Mouse (Mus musculus): ENCODE measurements at regions not wholly inside any gene's neighbourhood (a gene's known extent, or its start where the extent isn't known, plus 50 kb on each side); places are given as distances from the start of the nearest gene placed in this dataset.

DNA sequence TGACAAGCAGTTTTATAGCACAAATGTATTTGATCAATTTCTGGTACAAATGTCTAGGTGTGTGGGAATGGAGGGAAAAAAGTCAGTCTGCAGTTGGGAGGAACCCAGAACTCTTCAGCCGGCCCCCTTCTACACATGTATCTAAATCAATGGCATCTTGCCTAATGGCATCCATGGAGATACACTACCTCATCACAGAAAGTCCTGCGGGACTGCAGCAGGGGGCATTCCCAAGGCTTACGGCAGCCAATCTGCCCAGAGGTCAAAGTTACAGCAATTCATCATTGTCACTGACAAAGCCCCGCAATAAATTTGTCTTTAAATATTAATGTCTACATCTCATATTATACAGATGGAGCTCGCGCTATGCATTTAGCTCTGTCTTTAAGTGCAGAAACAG lies 135.7 kb upstream of the Arhgap5 start:
- H3K27ac ChIP-seq = no peak overlapping the region
- TF ChIP-seq CTCF (conservative IDR thresholded peaks at IDR 0.05) = no peak
- H3K4me3 ChIP-seq = no peak overlapping the region
- no peak for DNase-seq (ENCODE audit: low spot score in 2 of 2)

DNA sequence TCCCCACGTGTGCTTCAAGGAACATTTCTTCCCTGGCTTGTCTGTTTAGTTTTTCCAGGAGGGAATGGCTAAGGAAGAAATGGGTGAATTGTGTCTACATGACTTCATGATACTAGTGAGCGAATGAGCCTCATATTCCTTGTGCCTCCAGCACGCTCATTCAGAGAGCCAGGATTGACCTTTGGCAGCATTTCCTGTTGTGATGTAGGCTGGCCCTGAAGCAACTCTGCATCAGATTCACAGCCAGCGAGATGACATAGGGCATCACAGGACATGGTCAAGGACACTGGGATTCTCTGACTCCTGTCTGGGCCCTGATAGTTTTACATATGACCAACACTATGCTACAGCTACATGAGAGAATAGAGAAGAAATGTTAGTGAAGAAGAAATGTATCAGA lies 135.3 kb upstream of the Arhgap5 start:
- no peak overlapping the region for H3K27ac ChIP-seq
- no peak overlapping the region for H3K4me3 ChIP-seq
- DNase-seq (ENCODE audit: low spot score in 2 of 2) = no peak
- no peak for TF ChIP-seq CTCF (conservative IDR thresholded peaks at IDR 0.05)

DNA sequence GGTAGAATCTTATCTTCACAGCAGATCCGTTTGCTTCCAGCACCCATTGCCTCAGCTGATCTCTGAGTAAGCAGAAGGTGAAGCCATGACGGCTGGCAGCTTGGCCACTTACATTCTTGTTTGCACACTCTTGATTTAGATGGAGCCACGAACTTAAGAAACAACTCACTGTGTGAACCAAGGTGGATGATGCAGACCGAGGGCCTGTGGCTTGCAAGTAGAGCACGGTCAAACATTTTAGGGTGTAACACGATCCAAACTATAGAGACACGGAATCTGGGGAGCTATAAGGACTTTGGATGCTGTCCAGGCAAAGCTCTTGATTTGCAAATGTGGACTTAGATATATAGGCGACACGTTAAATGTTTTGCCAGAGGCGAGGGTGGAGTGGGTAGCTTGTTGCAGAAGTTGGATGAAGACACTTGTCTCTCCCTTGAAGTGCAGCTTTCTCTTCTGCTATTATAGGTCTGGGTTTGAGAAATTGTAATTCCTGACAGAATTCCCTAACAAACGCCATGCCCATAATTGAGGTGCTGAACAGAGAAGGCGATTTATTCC lies 133.5 kb upstream of the Arhgap5 start:
- no peak overlapping the region for H3K27ac ChIP-seq
- H3K4me3 ChIP-seq = no peak overlapping the region
- no peak for DNase-seq (ENCODE audit: low spot score in 2 of 2)
- TF ChIP-seq CTCF (conservative IDR thresholded peaks at IDR 0.05) = no peak

DNA sequence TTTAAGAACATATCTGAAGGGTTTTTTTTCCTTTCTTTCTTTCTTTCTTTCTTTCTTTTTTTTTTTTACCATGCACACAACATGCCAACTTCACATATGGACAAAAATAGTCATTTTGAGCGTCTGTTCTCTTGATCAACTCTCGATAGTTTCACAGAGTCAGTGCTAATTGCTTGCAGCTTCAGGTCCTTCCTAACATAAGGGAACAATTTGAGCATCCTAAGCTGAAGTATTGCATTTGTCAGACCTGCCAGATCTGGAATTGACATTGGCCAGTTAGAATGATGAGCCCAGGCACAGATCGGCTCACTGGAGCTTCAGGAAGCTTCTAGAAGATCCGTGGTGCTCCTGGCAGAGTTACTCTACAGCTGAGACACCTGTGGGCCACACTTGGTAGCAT lies 128.7 kb upstream of the Arhgap5 start:
- H3K27ac ChIP-seq = 0 out of 2 replicates have a peak overlapping the region, but pooled peaks have one; percentile 7
- no peak overlapping the region for H3K4me3 ChIP-seq
- TF ChIP-seq CTCF (conservative IDR thresholded peaks at IDR 0.05) = no peak
- no peak for DNase-seq (ENCODE audit: low spot score in 2 of 2)

GRCm38 (mm10) chr12:52376692-52377462 lies 126.9 kb upstream of the Arhgap5 start:
- no peak overlapping the region for H3K4me3 ChIP-seq
- no peak for TF ChIP-seq CTCF (conservative IDR thresholded peaks at IDR 0.05)
- DNase-seq (ENCODE audit: low spot score in 2 of 2) = no peak
- H3K27ac ChIP-seq = no peak overlapping the region

GRCm38 (mm10) chr12:52377463-52377848 lies 126.3 kb upstream of the Arhgap5 start:
- peak; percentile 53 for DNase-seq (ENCODE audit: low spot score in 2 of 2)
- H3K27ac ChIP-seq = no peak overlapping the region
- no peak for TF ChIP-seq CTCF (conservative IDR thresholded peaks at IDR 0.05)

GRCm38 (mm10) chr12:52379245-52379644 lies 124.5 kb upstream of the Arhgap5 start:
- TF ChIP-seq CTCF (conservative IDR thresholded peaks at IDR 0.05) = no peak
- no peak for DNase-seq (ENCODE audit: low spot score in 2 of 2)
- H3K4me3 ChIP-seq = no peak overlapping the region
- no peak overlapping the region for H3K27ac ChIP-seq

More at GRCm38 (mm10) chr12:52377463-52377848, 126.3 kb upstream of the Arhgap5 start:
- H3K4me3 ChIP-seq = no peak overlapping the region

- no peak for DNase-seq (ENCODE audit: low spot score in 2 of 2)
- TF ChIP-seq CTCF (conservative IDR thresholded peaks at IDR 0.05) = no peak
- Histone ChIP-seq H3K27ac (no peak overlapping the region), H3K4me3 (no peak overlapping the region)
Measured at GRCm38 (mm10) chr12:52379960-52380359, 123.8 kb upstream of the Arhgap5 start.

GRCm38 (mm10) chr12:52381161-52381967 lies 122.4 kb upstream of the Arhgap5 start:
- TF ChIP-seq CTCF (conservative IDR thresholded peaks at IDR 0.05) = no peak
- H3K27ac ChIP-seq = no peak overlapping the region
- H3K4me3 ChIP-seq = no peak overlapping the region
- DNase-seq (ENCODE audit: low spot score in 2 of 2) = no peak

DNA sequence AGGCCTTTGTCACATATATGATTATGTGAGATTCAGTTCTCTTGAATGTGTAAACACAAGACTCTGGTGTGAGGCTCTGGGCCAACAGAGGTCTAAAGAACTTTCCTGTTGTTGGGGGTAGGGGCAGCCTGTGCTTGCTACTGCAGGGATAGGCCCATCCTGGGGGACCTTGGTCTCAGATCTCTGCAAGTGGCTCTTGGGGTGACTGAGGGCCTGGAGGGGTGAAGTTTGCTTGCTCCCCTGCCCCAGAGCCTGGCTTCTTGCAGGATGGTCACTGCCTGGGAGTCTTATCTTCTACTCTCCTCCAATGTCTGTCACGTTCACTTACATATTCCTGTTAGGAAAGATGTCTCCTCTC lies 121.8 kb upstream of the Arhgap5 start:
- Histone ChIP-seq H3K27ac (no peak overlapping the region), H3K4me3 (no peak overlapping the region)
- no peak for DNase-seq (ENCODE audit: low spot score in 2 of 2)
- no peak for TF ChIP-seq CTCF (conservative IDR thresholded peaks at IDR 0.05)

DNA sequence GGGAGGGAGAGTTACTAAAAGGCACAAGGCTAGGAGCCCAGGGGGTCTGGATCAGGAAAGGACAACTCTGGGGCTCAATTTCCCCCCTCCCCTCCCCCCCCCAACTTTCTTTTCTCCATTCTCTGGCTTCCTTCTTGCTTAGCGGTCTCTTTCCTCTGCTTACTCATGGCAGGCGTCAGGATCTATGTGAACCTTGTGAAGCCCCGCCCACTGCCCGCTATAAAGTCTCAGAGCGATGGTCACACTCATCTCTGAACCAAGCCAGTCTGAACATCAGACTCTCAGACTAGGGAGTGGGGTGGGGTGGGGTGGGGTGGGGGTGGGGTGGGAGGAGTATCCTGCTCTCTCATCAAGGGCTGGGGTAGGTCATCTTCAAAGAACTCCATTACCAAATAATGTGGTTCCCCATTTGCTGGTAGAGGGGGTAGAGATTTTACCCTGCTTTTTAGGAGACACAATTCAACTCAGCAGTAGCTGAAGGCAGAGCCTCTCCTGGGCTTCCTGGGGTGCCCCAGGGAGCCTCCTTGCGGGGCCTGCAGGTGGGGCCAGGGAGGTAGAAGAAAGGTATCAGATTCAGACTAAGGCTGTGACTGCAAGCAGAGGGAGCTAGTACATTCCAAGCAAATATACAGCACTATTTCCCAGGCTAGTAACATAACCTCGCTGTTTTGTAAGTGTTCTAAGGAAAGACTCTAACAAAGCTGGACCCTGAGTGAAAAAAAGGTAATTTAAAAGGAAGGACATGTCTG lies 120.8 kb upstream of the Arhgap5 start:
- H3K4me3 ChIP-seq = no peak overlapping the region
- no peak for TF ChIP-seq CTCF (conservative IDR thresholded peaks at IDR 0.05)
- H3K27ac ChIP-seq = no peak overlapping the region
- no peak for DNase-seq (ENCODE audit: low spot score in 2 of 2)

DNA sequence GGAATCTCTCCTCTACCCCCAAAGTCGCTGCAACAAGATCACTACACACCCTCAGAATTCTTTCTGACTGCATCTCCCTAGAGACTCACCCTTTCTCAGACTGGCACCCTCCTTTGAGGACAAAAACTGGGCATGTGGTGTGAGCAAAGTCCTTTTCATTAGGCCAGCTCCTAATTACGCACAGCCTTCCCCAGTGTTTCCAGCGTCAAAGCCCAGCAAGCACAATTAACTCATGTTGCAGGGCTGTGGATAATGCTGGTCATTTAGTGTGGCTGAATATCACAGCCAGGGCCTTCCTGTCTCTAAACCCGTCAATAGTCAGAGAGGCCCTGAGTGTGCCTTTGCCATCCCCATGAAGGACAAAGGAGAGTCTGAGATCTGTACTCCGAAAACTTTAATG lies 114.2 kb upstream of the Arhgap5 start:
- Histone ChIP-seq H3K4me3 (no peak overlapping the region), H3K27ac (peak overlapping the region; percentile 83)
- DNase-seq (ENCODE audit: low spot score in 2 of 2) = peak in 1 of 2 experiments; percentile 57
- no peak for TF ChIP-seq CTCF (conservative IDR thresholded peaks at IDR 0.05)

GRCm38 (mm10) chr12:52390242-52390641 lies 113.5 kb upstream of the Arhgap5 start:
- TF ChIP-seq CTCF (conservative IDR thresholded peaks at IDR 0.05) = no peak
- DNase-seq (ENCODE audit: low spot score in 2 of 2) = peak in 1 of 2 experiments; percentile 36
- H3K27ac ChIP-seq = peak overlapping the region; percentile 83
- no peak overlapping the region for H3K4me3 ChIP-seq
